In genomic region chr12:111814769-111815762, GRCm38 (mm10) we compare ENCODE assay signal across 8 mouse cellular contexts. TPM values are rescaled to one million over a fixed set of nuclear protein-coding genes. Genes with fewer than 3 reads are reported as not detected.
DNase-seq lines count a peak whose midpoint lies in the region; ATAC-seq and TF ChIP-seq lines count a peak whose summit lies in the region.

No protein-coding gene starts in this region.

- no peaks in the 10 kb centered on the region for H3K9me3 ChIP-seq in CH12.LX (replicated peaks; ENCODE audit: low read length)
- H3K9me3 ChIP-seq in hindbrain, embryonic 13.5 days, result no peaks in the 10 kb centered on the region
- H3K9me3 ChIP-seq in liver, embryonic 11.5 days (ENCODE audit: control insufficient read depth, low read length), result no peaks in the 10 kb centered on the region
- no peaks in the 10 kb centered on the region for H3K9me3 ChIP-seq in neural tube, embryonic 14.5 days (ENCODE audit: control insufficient read depth, low read length)

- H3K36me3 ChIP-seq in CH12.LX (replicated peaks in 1 of 2; ENCODE audit: control insufficient read depth in 1 of 2, insufficient read depth in 1 of 2, low read length in 1 of 2), result peaks cover 4 to 27% of the 10 kb centered on the region in 2 experiments
- no peaks in the 10 kb centered on the region for H3K36me3 ChIP-seq in hindbrain, embryonic 13.5 days
- H3K36me3 ChIP-seq in liver, embryonic 11.5 days (ENCODE audit: control insufficient read depth, insufficient read depth, low read length), result peaks cover 3% of the 10 kb centered on the region; the same call in 1 of the 2 replicates
- H3K36me3 ChIP-seq in neural tube, embryonic 14.5 days (ENCODE audit: control insufficient read depth, insufficient read depth, low read length), result no peaks in the 10 kb centered on the region

- no peaks in the 10 kb centered on the region for H3K79me2 ChIP-seq in CH12.LX (replicated peaks; ENCODE audit: control insufficient read depth, extremely low read depth, insufficient read depth, poor library complexity, severe bottlenecking)

- 32% methylated on average over 19 of the region's 19 CpGs for WGBS in hindbrain, embryonic 13.5 days
- WGBS in liver, embryonic 11.5 days, result 29% methylated on average over 19 of the region's 19 CpGs
- WGBS in neural tube, embryonic 14.5 days, result 33% methylated on average over 19 of the region's 19 CpGs

- TF ChIP-seq CTCF in CH12.LX (conservative IDR thresholded peaks at IDR 0.05 in 1 of 2, IDR thresholded peaks at IDR 0.05 in 1 of 2; ENCODE audit: low read depth in 2 of 2, low read length in 2 of 2), result no peak

- dilution Hi-C loops in CH12.LX (cut with MboI; ENCODE audit: extremely low pct_ligation_motif_present, extremely low pct_unique_long_range_greater_than_20kb, low sequenced_read_pairs), result no loop called here

- in situ Hi-C loops in CH12.LX (cut with MboI; ENCODE audit: low pct_ligation_motif_present, low pct_unique_long_range_greater_than_20kb, low sequenced_read_pairs), result no loop called here

- peak overlapping the region; percentile 85 for H3K4me2 ChIP-seq in CH12.LX (ENCODE audit: insufficient read depth, low read depth, poor library complexity, severe bottlenecking)
- H3K4me2 ChIP-seq in hindbrain, embryonic 13.5 days, result peak overlapping the region; percentile 89
- H3K4me2 ChIP-seq in liver, embryonic 11.5 days, result peak overlapping the region; percentile 71
- H3K4me2 ChIP-seq in neural tube, embryonic 14.5 days (ENCODE audit: low read depth, low read length), result peak overlapping the region; percentile 90

- H3K9ac ChIP-seq in CH12.LX (ENCODE audit: insufficient read depth, low read depth), result peak overlapping the region; percentile 84
- H3K9ac ChIP-seq in hindbrain, embryonic 13.5 days, result peak overlapping the region; percentile 80
- peak overlapping the region; percentile 85 for H3K9ac ChIP-seq in liver, embryonic 11.5 days (ENCODE audit: low read depth, low read length)
- peak overlapping the region; percentile 65 for H3K9ac ChIP-seq in neural tube, embryonic 14.5 days (replicated peaks; ENCODE audit: low read depth, low read length)

- ATAC-seq in hindbrain, embryonic 13.5 days (ENCODE audit: low FRiP score), result no peak
- ATAC-seq in liver, embryonic 11.5 days (replicated peaks; ENCODE audit: low FRiP score), result no peak
- no peak for ATAC-seq in neural tube, embryonic 14.5 days (ENCODE audit: low read depth)

- DNase-seq in CH12.LX (ENCODE audit: extremely low read depth) (no peak), NIH3T3 (ENCODE audit: low read depth) (peak; percentile 42)
- DNase-seq in liver, embryonic 11.5 days (ENCODE audit: low spot score), result no peak
- no peak for DNase-seq in layer of hippocampus, postnatal 10 days (ENCODE audit: low spot score in 2 of 2)
- no peak for DNase-seq in c-Kit-positive CD71-positive TER-119-positive erythroid progenitor cells, embryonic 14.5 days (ENCODE audit: low spot score)
- DNase-seq in gastrocnemius, adult 8-10 months (ENCODE audit: low spot score in 2 of 2), result no peak

- no peak for TF ChIP-seq EP300 in CH12.LX (IDR thresholded peaks at IDR 0.05; ENCODE audit: low read length)

- no peaks in the 10 kb centered on the region for H3K27me3 ChIP-seq in CH12.LX (replicated peaks)
- H3K27me3 ChIP-seq in hindbrain, embryonic 13.5 days, result 0 out of 2 replicates have a peak, but pooled peaks cover 3% of the 10 kb centered on the region
- H3K27me3 ChIP-seq in liver, embryonic 11.5 days (replicated peaks; ENCODE audit: control insufficient read depth, insufficient read depth, low read length), result no peaks in the 10 kb centered on the region
- H3K27me3 ChIP-seq in neural tube, embryonic 14.5 days (ENCODE audit: control insufficient read depth, insufficient read depth, low read length), result no peaks in the 10 kb centered on the region

- no peak for TF ChIP-seq RAD21 in CH12.LX (IDR thresholded peaks at IDR 0.05; ENCODE audit: low read depth, low read length)

- peak overlapping the region; percentile 76 to 82 (median 78) for H3K4me3 ChIP-seq in CH12.LX (replicated peaks in 1 of 3; ENCODE audit: low read depth in 2 of 3, low read length in 2 of 3, poor library complexity in 1 of 3)
- H3K4me3 ChIP-seq in hindbrain, embryonic 13.5 days, result peak overlapping the region; percentile 75
- peak overlapping the region; percentile 79 for H3K4me3 ChIP-seq in liver, embryonic 11.5 days (ENCODE audit: low read depth, low read length)
- H3K4me3 ChIP-seq in neural tube, embryonic 14.5 days (ENCODE audit: low read depth, low read length), result peak overlapping the region; percentile 80

- peaks cover 10 to 27% of the 10 kb centered on the region in 2 experiments for H3K4me1 ChIP-seq in CH12.LX (ENCODE audit: control insufficient read depth in 1 of 2, insufficient read depth in 2 of 2)
- H3K4me1 ChIP-seq in hindbrain, embryonic 13.5 days (replicated peaks), result peaks cover 42% of the 10 kb centered on the region
- H3K4me1 ChIP-seq in liver, embryonic 11.5 days (replicated peaks; ENCODE audit: control insufficient read depth, insufficient read depth, low read length), result peaks cover 62% of the 10 kb centered on the region
- H3K4me1 ChIP-seq in neural tube, embryonic 14.5 days (ENCODE audit: control insufficient read depth, insufficient read depth, low read length), result peaks cover 13% of the 10 kb centered on the region; the same call in 1 of the 2 replicates

- no peak for TF ChIP-seq POLR2A in CH12.LX (IDR thresholded peaks at IDR 0.05; ENCODE audit: low read depth, low read length)

- no peak overlapping the region for H3K27ac ChIP-seq in CH12.LX (ENCODE audit: insufficient read depth, low read depth)
- 0 out of 2 replicates have a peak overlapping the region, but pooled peaks have one; percentile 89 for H3K27ac ChIP-seq in hindbrain, embryonic 13.5 days
- peak overlapping the region; percentile 91 for H3K27ac ChIP-seq in liver, embryonic 11.5 days (ENCODE audit: low read depth, low read length)
- peak overlapping the region; percentile 81; the same call in 1 of the 2 replicates for H3K27ac ChIP-seq in neural tube, embryonic 14.5 days (ENCODE audit: low read depth, low read length)

TF ChIP-seq in CH12.LX, 34 proteins besides CTCF, POLR2A, EP300 and RAD21:
- TF ChIP-seq BHLHE40 (IDR thresholded peaks at IDR 0.05; ENCODE audit: low read depth, low read length) (peak; percentile 69), TBP (conservative IDR thresholded peaks at IDR 0.05; ENCODE audit: low read depth, low read length) (no peak), SMC3 (IDR thresholded peaks at IDR 0.05; ENCODE audit: low read depth, low read length) (no peak), CHD1 (IDR thresholded peaks at IDR 0.05; ENCODE audit: low read depth, low read length) (no peak), USF1 (IDR thresholded peaks at IDR 0.05; ENCODE audit: low read depth, low read length) (no peak), JUND (conservative IDR thresholded peaks at IDR 0.05; ENCODE audit: low read depth, low read length) (no peak), MAX (IDR thresholded peaks at IDR 0.05; ENCODE audit: low read length) (0 out of 2 replicates have a peak, but pooled peaks have one; percentile 26)

RNA-seq across cellular contexts. Expression of gene Zfyve21, which starts 1.1 kb away (rescaled TPM):
- 5.9 and 8.4 TPM in 2 replicates for total RNA-seq in CH12.LX (2012; rRNA removed)
- total RNA-seq in CH12.LX (2014; rRNA removed), result 6.3 and 7.6 TPM in 2 replicates
- polyA plus RNA-seq in CH12.LX (2012; ENCODE audit: insufficient read length, low read depth), result 3.3 and 4.1 TPM in 2 replicates
- polyA plus RNA-seq in hindbrain, embryonic 13.5 days (2015; fragmentation: Nextera tagmentation; extraction: Ambion mirVana), result 38.4 and 42.9 TPM in 2 replicates
- 95.5 and 95.6 TPM in 2 replicates for polyA plus RNA-seq in liver, embryonic 11.5 days (2014; fragmentation: Nextera tagmentation; extraction: Ambion mirVana)
- polyA plus RNA-seq in neural tube, embryonic 14.5 days (2014; fragmentation: Nextera tagmentation; extraction: Ambion mirVana), result 30.5 and 39.6 TPM in 2 replicates
- 10 to 100 TPM; 21.5 to 22.0 TPM for total RNA-seq in layer of hippocampus, postnatal 10 days (2021)
- 10 to 100 TPM; 11.2 to 18.5 (median 15.2) TPM for total RNA-seq in gastrocnemius, adult 8-10 months (2022)

RNA-seq across cellular contexts. Expression of gene Xrcc3, which starts 1.4 kb away (rescaled TPM):
- total RNA-seq in CH12.LX (2012; rRNA removed), result 16.3 and 21.8 TPM in 2 replicates
- 7.4 and 11.8 TPM in 2 replicates for total RNA-seq in CH12.LX (2014; rRNA removed)
- polyA plus RNA-seq in CH12.LX (2012; ENCODE audit: insufficient read length, low read depth), result 12.9 and 13.3 TPM in 2 replicates
- polyA plus RNA-seq in hindbrain, embryonic 13.5 days (2015; fragmentation: Nextera tagmentation; extraction: Ambion mirVana), result 3.1 and 3.6 TPM in 2 replicates
- polyA plus RNA-seq in liver, embryonic 11.5 days (2014; fragmentation: Nextera tagmentation; extraction: Ambion mirVana), result 20.0 and 20.9 TPM in 2 replicates
- 2.9 and 3.4 TPM in 2 replicates for polyA plus RNA-seq in neural tube, embryonic 14.5 days (2014; fragmentation: Nextera tagmentation; extraction: Ambion mirVana)
- 1 to 10 TPM; 3.2 to 4.1 TPM for total RNA-seq in layer of hippocampus, postnatal 10 days (2021)
- under 1 TPM in 1 of 4 experiments, not detected in 3; 0.46 TPM for total RNA-seq in gastrocnemius, adult 8-10 months (2022)

RNA-seq across cellular contexts. Expression of gene Klc1, which starts 56.4 kb away (rescaled TPM):
- total RNA-seq in CH12.LX (2012; rRNA removed) (45.2 and 55.1 TPM in 2 replicates), CH12.LX (2014; rRNA removed) (44.4 and 45.6 TPM in 2 replicates)
- polyA plus RNA-seq in CH12.LX (2012; ENCODE audit: insufficient read length, low read depth), result 77.0 and 116 TPM in 2 replicates
- polyA plus RNA-seq in hindbrain, embryonic 13.5 days (2015; fragmentation: Nextera tagmentation; extraction: Ambion mirVana), result 571 and 589 TPM in 2 replicates
- polyA plus RNA-seq in liver, embryonic 11.5 days (2014; fragmentation: Nextera tagmentation; extraction: Ambion mirVana), result 56.8 and 59.3 TPM in 2 replicates
- 598 and 669 TPM in 2 replicates for polyA plus RNA-seq in neural tube, embryonic 14.5 days (2014; fragmentation: Nextera tagmentation; extraction: Ambion mirVana)
- total RNA-seq in layer of hippocampus, postnatal 10 days (2021), result 100 to 1,000 TPM; 840 to 877 TPM
- 10 to 100 TPM; 47.9 to 62.7 (median 50.9) TPM for total RNA-seq in gastrocnemius, adult 8-10 months (2022)
